Mouse (Mus musculus): Measurements from ENCODE around the gene Ctps2. TPM values are rescaled to one million over a fixed set of nuclear protein-coding genes. Genes with fewer than 3 reads are reported as not detected.

Ctps2 gene
- polyA plus RNA-seq, 1 experiment = 6.7 TPM

DNA sequence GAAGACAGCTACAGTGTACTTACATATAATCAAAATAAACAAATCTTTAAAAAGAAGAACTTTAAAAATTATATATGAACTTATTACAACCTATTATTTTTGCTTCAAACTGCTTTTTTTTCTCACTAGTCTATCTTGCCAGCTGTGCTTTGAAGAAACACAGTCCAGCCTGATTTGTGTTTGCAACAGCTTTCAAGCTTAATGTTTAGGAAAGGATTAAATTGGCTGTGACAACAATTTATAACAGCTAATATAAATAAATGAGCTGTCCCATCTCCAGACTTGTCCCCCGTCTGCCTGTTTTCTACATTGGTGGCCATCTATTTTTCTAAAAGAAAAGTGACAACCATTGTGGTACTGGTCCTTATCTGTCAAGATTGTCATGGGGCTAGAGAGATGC is 41.0 kb downstream of the Ctps2 start:
- no peaks in the 10 kb centered on the region for H3K36me3 ChIP-seq (ENCODE audit: control insufficient read depth, insufficient read depth, low read length)
- H3K27ac ChIP-seq (ENCODE audit: control insufficient read depth, insufficient read depth, low read depth, low read length) = no peak overlapping the region
- no peaks in the 10 kb centered on the region for H3K27me3 ChIP-seq (ENCODE audit: control insufficient read depth, insufficient read depth, low read length)
- no peaks in the 10 kb centered on the region for H3K4me1 ChIP-seq (ENCODE audit: control insufficient read depth, insufficient read depth, low read length)
- no peak for TF ChIP-seq POLR2A (IDR thresholded peaks at IDR 0.05; ENCODE audit: control insufficient read depth, low read depth, low read length)
- no peak for TF ChIP-seq CTCF (IDR thresholded peaks at IDR 0.05; ENCODE audit: control insufficient read depth, insufficient read depth, insufficient replicate concordance, low read depth, low read length)
- H3K4me3 ChIP-seq (ENCODE audit: control insufficient read depth, low read depth, low read length) = no peak overlapping the region

DNA sequence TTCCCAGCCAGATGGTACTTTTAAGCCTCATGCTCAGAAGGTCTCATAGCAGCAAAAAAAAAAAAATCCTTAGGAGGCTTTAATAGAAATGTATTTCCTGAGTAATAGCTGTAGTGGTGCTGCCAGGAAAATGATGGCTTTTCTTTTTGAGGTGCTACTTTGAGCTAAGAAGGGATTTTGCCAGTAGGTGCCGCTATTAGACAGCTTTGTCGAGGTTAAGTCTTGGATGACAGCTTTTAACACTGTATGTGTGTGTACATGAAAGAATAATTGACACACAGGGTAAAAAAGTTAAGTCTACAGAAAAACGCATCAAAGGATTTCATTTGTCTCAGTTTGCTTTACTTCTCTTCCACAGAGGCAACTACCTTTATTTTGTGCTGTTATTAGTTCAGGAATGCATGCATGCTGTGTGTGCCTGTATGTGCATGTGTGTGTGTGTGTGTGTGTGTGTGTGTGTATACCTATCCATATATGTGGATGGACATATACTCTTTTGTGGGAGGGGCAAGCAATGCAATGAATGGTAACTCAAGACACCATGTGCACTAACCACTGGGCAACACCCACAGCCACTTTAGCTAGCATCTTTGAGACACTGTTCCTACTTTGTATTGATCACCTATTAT is 48.9 kb downstream of the Ctps2 start:
- H3K36me3 ChIP-seq (ENCODE audit: control insufficient read depth, insufficient read depth, low read length) = no peaks in the 10 kb centered on the region
- no peaks in the 10 kb centered on the region for H3K27me3 ChIP-seq (ENCODE audit: control insufficient read depth, insufficient read depth, low read length)
- H3K4me1 ChIP-seq (ENCODE audit: control insufficient read depth, insufficient read depth, low read length) = no peaks in the 10 kb centered on the region
- no peak for TF ChIP-seq CTCF (IDR thresholded peaks at IDR 0.05; ENCODE audit: control insufficient read depth, insufficient read depth, insufficient replicate concordance, low read depth, low read length)
- TF ChIP-seq POLR2A (IDR thresholded peaks at IDR 0.05; ENCODE audit: control insufficient read depth, low read depth, low read length) = no peak
- no peak overlapping the region for H3K4me3 ChIP-seq (ENCODE audit: control insufficient read depth, low read depth, low read length)
- no peak overlapping the region for H3K27ac ChIP-seq (ENCODE audit: control insufficient read depth, insufficient read depth, low read depth, low read length)

DNA sequence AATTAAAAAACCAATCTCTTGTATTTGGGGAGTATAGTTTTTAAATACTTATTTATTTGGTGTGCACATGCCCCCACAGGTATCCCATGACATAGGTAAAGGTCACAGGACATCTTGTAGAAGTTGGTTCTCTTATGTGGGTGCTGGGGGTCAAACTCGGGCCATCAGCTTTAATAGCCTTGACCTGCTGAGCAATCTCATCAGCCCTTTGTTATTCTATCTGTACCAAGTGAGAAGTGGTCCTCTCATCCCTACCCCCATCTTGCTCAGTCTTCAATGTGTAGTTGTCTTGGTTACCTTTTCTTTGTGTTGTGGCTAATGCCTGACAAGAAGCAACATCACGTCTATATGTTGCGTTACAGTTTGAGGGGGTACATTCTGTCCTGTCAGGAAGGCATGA is 56.9 kb downstream of the Ctps2 start:
- TF ChIP-seq POLR2A (IDR thresholded peaks at IDR 0.05; ENCODE audit: control insufficient read depth, low read depth, low read length) (no peak), CTCF (IDR thresholded peaks at IDR 0.05; ENCODE audit: control insufficient read depth, insufficient read depth, insufficient replicate concordance, low read depth, low read length) (no peak)
- no peak overlapping the region for H3K27ac ChIP-seq (ENCODE audit: control insufficient read depth, insufficient read depth, low read depth, low read length)
- H3K4me1 ChIP-seq (ENCODE audit: control insufficient read depth, insufficient read depth, low read length) = no peaks in the 10 kb centered on the region
- no peak overlapping the region for H3K4me3 ChIP-seq (ENCODE audit: control insufficient read depth, low read depth, low read length)
- no peaks in the 10 kb centered on the region for H3K36me3 ChIP-seq (ENCODE audit: control insufficient read depth, insufficient read depth, low read length)
- H3K27me3 ChIP-seq (ENCODE audit: control insufficient read depth, insufficient read depth, low read length) = no peaks in the 10 kb centered on the region

DNA sequence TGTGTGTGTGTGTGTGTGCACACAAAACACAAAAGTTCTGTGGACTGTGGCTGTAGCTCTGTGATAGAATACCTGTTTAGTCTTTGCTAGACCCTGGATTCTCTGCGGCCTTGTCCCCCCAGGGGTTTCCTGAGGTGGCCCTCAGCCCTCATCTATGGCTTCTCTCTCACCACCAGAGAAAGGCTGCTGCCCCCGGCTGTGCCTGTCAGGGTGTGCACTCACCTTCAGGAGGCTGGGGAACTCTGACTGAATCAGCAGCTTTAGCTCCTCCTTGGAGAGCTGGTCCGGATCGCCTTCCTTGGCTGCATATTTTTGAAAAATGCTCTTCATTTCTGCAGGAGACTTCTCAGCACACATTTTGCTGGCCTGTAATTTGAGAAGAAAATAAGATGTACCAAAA is 62.8 kb downstream of the Ctps2 start:
- H3K27ac ChIP-seq (ENCODE audit: control insufficient read depth, insufficient read depth, low read depth, low read length) = no peak overlapping the region
- no peaks in the 10 kb centered on the region for H3K36me3 ChIP-seq (ENCODE audit: control insufficient read depth, insufficient read depth, low read length)
- no peak overlapping the region for H3K4me3 ChIP-seq (ENCODE audit: control insufficient read depth, low read depth, low read length)
- H3K27me3 ChIP-seq (ENCODE audit: control insufficient read depth, insufficient read depth, low read length) = no peaks in the 10 kb centered on the region
- H3K4me1 ChIP-seq (ENCODE audit: control insufficient read depth, insufficient read depth, low read length) = no peaks in the 10 kb centered on the region
- no peak for TF ChIP-seq POLR2A (IDR thresholded peaks at IDR 0.05; ENCODE audit: control insufficient read depth, low read depth, low read length)
- no peak for TF ChIP-seq CTCF (IDR thresholded peaks at IDR 0.05; ENCODE audit: control insufficient read depth, insufficient read depth, insufficient replicate concordance, low read depth, low read length)

DNA sequence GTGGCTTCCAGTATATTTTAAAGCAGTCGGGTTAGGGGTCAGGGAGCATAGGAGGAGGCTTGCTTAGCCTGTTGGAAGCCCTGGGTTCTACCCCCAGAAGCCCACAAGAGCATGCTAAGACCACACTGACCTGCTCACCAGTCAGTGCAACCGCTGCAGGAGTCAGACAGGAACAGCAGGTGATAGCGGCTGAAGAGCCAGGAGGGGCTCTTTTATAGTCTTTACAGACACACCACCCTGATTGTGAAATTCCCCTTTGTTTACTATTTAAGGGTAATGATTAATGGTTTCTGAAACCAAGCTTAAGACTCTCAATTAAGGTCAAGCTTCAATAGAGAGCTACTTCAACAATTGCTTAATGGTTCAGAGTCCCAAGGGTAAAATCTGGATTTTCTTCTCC is 63.3 kb downstream of the Ctps2 start, which contains the start of gene S100g:
S100g (minus strand) TSS at position 217 of the 400 bp plus-strand sequence.
- Histone ChIP-seq H3K36me3 (ENCODE audit: control insufficient read depth, insufficient read depth, low read length) (no peaks in the 10 kb centered on the region), H3K27me3 (ENCODE audit: control insufficient read depth, insufficient read depth, low read length) (no peaks in the 10 kb centered on the region), H3K4me1 (ENCODE audit: control insufficient read depth, insufficient read depth, low read length) (no peaks in the 10 kb centered on the region), H3K4me3 (ENCODE audit: control insufficient read depth, low read depth, low read length) (no peak within 1 kb of the TSS), H3K27ac (ENCODE audit: control insufficient read depth, insufficient read depth, low read depth, low read length) (no peak within 1 kb of the TSS)
- TF ChIP-seq POLR2A (IDR thresholded peaks at IDR 0.05; ENCODE audit: control insufficient read depth, low read depth, low read length) (no peak), CTCF (IDR thresholded peaks at IDR 0.05; ENCODE audit: control insufficient read depth, insufficient read depth, insufficient replicate concordance, low read depth, low read length) (no peak)

DNA sequence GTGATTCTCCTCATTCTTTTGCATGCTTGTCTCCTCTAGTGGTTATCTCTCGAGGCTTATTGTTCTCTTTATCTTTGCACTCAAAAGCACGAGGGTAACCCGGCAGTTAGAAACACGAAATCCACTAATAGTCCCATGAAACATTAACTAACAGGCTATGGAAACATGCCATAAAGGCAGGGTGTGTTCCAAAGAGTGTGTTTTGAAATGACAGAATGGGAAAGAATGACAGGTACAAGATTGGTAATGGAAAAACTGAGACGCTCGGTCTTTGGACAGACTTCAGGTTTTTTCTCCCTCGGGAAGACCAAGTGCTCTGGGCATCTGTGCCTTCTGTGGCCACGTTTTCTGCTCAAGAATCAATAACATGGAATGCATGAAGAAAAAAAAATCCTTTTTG is 66.4 kb downstream of the Ctps2 start:
- TF ChIP-seq CTCF (IDR thresholded peaks at IDR 0.05; ENCODE audit: control insufficient read depth, insufficient read depth, insufficient replicate concordance, low read depth, low read length) = no peak
- no peak for TF ChIP-seq POLR2A (IDR thresholded peaks at IDR 0.05; ENCODE audit: control insufficient read depth, low read depth, low read length)
- Histone ChIP-seq H3K4me3 (ENCODE audit: control insufficient read depth, low read depth, low read length) (no peak overlapping the region), H3K27ac (ENCODE audit: control insufficient read depth, insufficient read depth, low read depth, low read length) (no peak overlapping the region), H3K36me3 (ENCODE audit: control insufficient read depth, insufficient read depth, low read length) (no peaks in the 10 kb centered on the region), H3K27me3 (ENCODE audit: control insufficient read depth, insufficient read depth, low read length) (no peaks in the 10 kb centered on the region), H3K4me1 (ENCODE audit: control insufficient read depth, insufficient read depth, low read length) (no peaks in the 10 kb centered on the region)

DNA sequence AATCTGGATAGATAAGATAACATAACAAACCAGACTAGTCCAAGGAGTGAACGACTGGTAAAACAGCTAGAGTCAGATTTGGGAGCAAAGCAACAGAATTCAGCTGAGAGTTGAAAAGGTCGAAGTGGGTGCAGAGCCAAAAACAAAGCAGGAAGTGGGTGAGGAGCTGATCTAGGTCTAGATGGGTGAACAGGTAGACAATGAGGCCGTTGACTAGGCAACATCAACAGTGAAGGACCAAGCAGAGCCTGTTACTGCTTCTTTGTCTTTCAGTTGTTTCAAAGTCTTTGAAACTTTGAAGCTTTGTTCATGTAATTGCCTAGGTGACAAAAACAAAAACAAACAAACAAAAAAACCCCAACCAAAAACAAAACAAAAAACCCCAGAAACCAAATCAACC is 75.2 kb downstream of the Ctps2 start:
- no peak overlapping the region for H3K4me3 ChIP-seq (ENCODE audit: control insufficient read depth, low read depth, low read length)
- H3K27me3 ChIP-seq (ENCODE audit: control insufficient read depth, insufficient read depth, low read length) = no peaks in the 10 kb centered on the region
- no peak for TF ChIP-seq POLR2A (IDR thresholded peaks at IDR 0.05; ENCODE audit: control insufficient read depth, low read depth, low read length)
- no peak for TF ChIP-seq CTCF (IDR thresholded peaks at IDR 0.05; ENCODE audit: control insufficient read depth, insufficient read depth, insufficient replicate concordance, low read depth, low read length)
- H3K4me1 ChIP-seq (ENCODE audit: control insufficient read depth, insufficient read depth, low read length) = no peaks in the 10 kb centered on the region
- no peak overlapping the region for H3K27ac ChIP-seq (ENCODE audit: control insufficient read depth, insufficient read depth, low read depth, low read length)
- H3K36me3 ChIP-seq (ENCODE audit: control insufficient read depth, insufficient read depth, low read length) = no peaks in the 10 kb centered on the region
